Mouse (Mus musculus) right cerebral cortex, postnatal 36 days (tissue): ENCODE measurements around the gene Ubc.
"Not testable (repeated sequence)": the region's sequence is repeated elsewhere in the genome, so short reads cannot be mapped to it uniquely, and the experiment has no call there.

Experiments
- DNase-seq, 2 experiments: peaks; one replicate each; pipeline ENCODE4 v3.0.0; 2022; ENCODE audit warnings: low spot score in 2 of 2, mixed read lengths in 1 of 2

Gene Ubc

DNA sequence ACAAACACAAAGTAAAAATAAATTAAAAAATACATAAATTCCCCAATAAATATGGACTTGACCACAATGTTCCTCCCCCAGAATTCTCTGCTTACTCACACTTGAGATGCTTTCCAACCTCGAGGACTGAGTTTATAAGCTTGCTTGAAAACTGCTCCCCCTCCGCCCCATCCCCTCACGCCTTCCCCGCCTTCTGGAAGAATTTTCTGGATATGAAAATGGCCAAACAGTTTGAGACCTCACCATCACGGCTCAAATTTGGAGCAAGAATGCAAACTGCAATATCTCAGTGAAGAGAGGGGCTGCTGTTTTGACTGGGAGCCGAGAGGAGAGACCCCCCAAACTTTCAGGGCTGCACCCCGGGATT, 14.5 kb upstream of the Ubc start:
- no peak for DNase-seq

GRCm38 (mm10) chr5:125403481-125404465, 13.8 kb upstream of the Ubc start:
- peak; percentile 49 to 61 for DNase-seq

GRCm38 (mm10) chr5:125402991-125403390, 13.0 kb upstream of the Ubc start:
- DNase-seq, result no peak

DNA sequence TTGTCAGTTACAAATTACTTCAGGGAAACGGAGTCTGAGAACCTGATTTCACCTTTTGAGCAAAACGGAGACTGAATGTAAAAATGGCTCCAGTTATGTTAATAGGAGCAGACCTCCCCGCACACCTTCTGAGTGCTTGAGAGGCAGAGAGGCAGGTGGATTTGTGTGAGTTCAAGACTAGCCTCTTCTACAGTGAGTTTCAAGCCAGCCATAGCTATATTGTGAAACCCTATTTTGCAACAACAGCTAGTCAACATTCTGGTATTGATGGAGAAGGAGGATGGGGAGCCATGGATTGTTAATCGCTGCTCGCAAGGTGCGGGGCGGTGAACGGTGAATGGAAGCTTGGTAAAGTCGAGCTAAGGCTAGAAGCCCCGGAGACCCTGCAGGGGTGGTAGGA, 12.5 kb upstream of the Ubc start:
- DNase-seq, result no peak

DNA sequence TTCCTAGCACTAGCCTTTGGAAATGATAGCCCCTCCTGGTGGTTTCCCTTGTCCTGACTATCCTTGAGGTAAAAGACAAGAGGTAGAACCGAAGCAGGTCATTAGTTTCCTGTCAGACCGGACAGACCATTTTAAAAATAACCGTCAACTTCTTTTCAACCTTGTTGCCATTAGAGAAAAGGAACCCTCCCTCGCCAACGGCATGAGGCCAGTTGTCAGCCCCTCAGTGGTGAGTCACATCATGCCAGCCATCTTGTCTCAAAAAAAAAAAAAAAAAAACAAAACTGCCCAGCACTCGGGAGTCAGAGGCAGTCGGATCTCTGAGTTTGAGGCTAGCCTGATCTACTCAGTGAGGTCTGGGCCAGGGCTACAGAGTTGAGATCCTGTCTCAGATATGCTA, 10.9 kb upstream of the Ubc start:
- no peak for DNase-seq

DNA sequence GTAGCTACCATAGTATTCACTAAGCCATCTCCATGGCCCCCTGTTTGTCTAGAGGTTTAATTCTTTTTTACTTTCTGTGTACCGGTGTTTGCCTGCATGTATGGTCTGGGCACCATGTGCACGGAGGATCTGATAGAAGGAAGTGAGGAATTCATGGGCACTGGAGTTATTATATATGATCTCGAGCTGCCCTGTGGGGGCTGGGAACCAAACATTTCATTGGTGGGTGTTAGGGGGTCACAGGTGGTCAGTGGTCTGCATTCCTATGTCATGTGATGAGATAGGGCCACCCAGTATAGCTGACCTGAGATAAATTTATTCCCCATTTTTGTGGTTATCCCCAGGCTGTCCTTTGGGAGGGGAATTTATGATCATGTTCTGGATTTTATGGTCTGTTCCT, 5.0 kb upstream of the Ubc start:
- no peak for DNase-seq

GRCm38 (mm10) chr5:125393622-125394603, 3.9 kb upstream of the Ubc start:
- peak; percentile 62 to 70 for DNase-seq

DNA sequence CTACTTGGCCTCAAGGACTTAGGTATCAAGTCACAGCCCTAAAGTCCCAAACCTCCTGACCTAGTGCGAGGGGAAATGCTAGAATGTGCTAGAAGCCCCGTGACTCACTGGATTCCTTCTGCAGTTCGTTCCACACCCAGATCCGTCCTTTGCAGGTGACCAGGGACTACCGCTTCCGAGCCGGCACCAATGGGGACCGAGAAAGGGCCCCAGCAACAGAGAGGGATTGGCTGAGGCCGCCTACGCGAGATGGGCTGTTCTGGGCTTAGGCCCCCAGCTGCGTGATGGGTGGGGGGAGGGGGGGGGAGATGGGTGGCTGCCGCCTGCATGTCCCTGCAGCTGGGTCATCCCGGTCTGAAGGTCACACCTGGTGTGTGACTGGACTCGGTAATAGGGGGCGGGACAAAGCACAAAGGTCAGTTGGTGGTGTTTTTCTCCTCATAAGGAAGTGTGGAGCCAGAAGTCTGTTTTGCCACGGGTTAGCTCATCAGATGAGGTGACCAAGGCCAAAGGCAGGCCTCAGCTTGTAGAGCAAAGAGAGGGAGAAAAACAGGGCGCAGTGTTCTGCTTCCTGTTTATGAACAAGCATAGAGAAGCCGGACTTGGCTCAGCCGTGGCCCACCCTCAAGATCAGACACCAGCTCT, 3.1 kb upstream of the Ubc start:
- DNase-seq, result peak; percentile 94 to 96

GRCm38 (mm10) chr5:125392618-125392976, 2.6 kb upstream of the Ubc start:
- no peak for DNase-seq

DNA sequence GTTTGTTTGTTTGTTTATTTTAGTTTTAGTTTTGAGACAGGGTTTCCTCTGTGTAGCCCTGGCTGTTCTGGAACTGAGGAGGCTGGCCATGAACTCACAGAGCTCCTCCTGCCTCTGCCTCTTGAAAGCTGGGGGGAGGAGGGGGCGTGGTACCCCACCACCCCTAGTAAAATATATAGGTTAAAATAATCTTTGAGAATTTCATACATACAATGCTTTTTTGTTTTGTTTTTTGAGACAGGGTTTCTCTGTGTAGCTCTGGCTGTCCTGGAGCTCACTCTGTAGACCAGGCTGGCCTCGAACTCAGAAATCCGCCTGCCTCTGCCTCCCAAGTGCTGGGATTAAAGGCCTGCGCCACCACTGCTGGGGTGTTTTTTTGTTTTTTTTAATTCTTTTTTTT, 2.2 kb upstream of the Ubc start:
- DNase-seq, result not testable (repeated sequence)

DNA sequence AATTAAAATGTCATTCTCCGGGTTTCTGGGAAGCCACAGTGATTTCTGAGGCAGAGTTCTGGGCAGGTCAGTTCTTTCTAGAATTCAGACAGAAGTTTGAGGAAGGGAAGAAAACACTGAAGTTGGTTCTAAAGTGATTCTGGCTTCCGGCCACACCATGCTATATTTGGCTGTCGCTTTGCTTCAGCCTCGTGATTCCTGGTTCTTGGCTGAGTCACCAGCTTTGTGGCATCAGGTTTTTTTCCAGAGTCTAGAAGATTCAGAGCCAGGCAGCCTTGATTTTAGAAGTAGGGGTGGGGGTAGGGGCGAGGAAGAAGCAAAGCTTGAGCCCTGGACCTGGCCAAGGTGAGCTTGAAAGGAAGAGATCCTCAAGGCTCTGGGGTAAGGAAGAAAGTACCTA, 1.6 kb upstream of the Ubc start:
- DNase-seq, result peak; percentile 83 to 90

- DNase-seq, result no peak
Observed at GRCm38 (mm10) chr5:125390906-125391477, 990 bp upstream of the Ubc start.

DNA sequence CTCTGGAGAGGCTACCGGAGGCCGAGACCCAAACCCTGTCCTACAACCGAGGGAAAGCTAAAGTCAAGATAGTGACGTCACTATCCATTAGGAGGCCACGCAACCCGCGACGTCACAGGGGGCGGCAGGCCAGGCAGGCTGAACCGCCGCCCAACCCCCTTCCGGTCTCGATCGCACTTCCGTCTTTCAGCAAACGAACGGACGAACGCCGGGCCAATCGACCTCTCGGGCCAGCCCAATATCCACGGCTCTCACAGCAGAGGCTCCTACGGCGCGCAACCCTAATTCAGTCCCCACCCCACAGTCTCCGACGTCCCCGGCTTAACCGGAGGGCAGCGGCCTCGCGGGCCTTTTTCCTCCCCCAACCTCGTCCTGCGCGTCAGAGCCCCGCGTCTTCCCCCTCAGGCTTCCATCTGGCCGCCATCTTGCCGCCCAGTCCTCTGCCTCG, 847 bp downstream of the Ubc start, which contains the start of gene Gm10382:
TSS of gene Gm10382 (plus strand) at position 192 of the 448 bp plus-strand sequence.
- peak; percentile 68 to 76 for DNase-seq

DNA sequence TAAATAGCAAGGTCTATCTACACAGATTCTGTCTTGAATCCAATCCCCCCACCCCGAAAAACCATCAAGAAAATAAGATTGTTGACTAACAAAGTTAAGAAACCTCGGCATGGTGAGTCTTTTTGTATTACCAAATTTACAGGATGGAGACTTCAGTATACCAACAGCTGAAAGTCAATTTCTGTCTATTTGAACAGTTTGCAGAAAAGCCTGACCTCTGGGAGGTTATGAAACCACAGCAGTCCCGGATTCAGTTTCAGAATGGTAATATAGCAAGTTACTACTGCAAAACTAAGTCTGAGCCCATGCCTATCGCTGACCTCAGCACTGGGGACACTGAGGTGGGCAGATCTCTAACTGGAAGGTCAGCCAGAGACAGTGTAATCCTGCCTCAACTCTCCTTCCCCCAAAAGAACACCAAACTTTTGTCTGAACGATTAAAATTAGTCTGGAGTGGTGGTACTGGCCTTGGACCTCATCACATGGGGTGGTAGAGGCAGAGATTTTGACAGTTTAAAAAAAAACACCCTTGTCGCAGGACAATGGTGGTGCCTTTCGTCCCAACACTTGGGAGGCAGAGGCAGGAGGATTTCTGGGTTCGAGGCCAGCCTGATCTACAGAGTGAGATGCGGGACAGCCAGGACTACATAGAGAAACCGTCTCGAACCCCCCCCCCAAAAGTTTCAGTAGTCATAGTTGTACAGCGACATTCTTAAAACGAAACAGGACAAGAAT, 1.5 kb downstream of the Ubc start:
- DNase-seq, result no peak

GRCm38 (mm10) chr5:125387295-125387694, 2.7 kb downstream of the Ubc start:
- DNase-seq, result not testable (repeated sequence)

- DNase-seq, result no peak
Observed at GRCm38 (mm10) chr5:125385215-125385940, 4.6 kb downstream of the Ubc start.

DNA sequence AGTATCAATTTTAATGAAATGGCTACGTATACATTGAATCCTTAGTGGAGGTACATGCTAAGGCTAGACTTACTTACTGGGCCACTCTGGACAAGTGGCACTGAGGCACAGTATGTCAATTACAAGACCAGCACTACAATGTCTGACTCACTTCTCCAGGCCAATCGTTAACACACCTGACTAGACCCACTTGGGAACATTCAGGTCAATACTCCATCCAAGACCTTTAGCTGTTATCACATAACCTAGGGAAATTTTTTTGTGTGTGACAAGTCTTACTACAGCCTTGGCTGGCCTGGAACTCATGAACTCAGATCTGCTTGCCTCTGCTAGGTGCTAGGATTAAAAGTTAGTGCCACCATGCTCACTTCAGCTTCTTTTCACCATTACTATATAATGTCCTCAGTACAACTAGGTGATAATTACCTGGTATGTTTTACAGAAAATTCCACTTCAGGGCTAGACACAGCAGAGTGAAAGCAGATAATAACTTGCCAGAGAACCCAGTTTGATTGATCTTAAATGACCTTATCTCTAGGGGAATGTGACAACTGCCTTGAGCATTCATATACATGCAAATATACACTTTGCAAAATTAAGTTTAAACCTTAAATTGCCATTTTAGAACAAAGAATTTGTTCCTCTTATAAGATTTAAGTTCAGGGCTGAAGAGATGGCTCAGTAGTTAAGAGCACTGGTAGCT, 5.3 kb downstream of the Ubc start:
- DNase-seq, result no peak

DNA sequence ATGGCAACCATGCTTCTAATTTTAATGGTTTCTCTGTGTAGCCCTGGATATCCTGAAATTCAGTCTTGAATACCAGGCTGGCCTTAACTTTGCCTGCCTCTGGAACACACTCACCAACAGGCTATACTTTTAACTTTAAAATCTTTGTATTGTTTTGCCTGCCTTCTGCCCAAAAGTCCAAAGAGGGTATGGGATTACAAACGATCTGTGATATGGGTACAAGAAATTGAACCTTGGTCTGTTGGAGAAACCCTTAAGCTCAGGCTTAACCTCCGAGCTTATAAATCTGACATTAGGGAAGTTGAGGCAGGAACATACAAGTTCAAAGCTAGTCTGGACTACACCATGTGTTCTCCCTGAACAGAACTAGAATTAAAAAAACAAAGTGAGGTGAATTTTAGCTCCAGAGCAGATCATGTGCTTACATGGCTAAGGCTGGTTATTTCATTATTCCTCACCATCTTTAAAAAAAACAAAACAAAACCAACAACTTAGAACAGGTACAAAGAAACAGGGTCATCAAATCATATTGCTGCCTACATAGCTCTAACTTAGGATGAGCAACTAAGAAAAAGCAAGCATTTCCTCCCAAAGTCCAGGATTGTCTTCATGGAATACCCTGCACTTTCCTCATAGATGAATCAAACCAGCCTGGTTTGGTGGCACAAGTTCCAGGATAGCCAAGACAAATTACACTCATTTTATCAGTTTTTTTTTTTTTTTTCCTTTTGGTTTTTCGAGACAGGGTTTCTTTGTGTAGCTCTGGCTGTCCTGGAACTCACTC, 6.2 kb downstream of the Ubc start:
- no peak for DNase-seq
